Mouse (Mus musculus) MEL (cell line): Measurements from ENCODE around the gene Ryr1. TPM values are rescaled to one million over a fixed set of nuclear protein-coding genes. Genes with fewer than 3 reads are reported as not detected.
A peak's percentile ranks its signal among the peaks of the same experiment; 100 is the strongest.

Experiments used
- DNase-seq: peaks from one replicate; pipeline ENCODE4 v3.0.0; 2011; ENCODE audit warnings: low read depth, low spot score
- H3K27ac ChIP-seq: 2 replicates; pipeline ENCODE4 v1.5.1; 2012; ENCODE audit warnings: low read depth, mild to moderate bottlenecking, control low read depth, low read length, moderate library complexity; ENCODE audit not compliant: control insufficient read depth
- H3K27me3 ChIP-seq, 2 experiments: fragments of 150-350 bp in 1 of 2; sonication (generic) in 1 of 2; 2 replicates each; pipeline ENCODE4 v1.6.1; 2012; ENCODE audit warnings: low read length in 2 of 2, mild to moderate bottlenecking in 2 of 2, improper control_type of control experiment in 1 of 2, moderate library complexity in 1 of 2; ENCODE audit not compliant: insufficient read depth in 2 of 2, control insufficient read depth in 1 of 2
- H3K36me3 ChIP-seq, 2 experiments: 2 replicates each; pipeline ENCODE4 v1.6.1; 2012 to 2014; ENCODE audit warnings: low read length in 2 of 2, improper control_type of control experiment in 1 of 2, inconsistent platforms in 1 of 2, mild to moderate bottlenecking in 1 of 2; ENCODE audit not compliant: insufficient read depth in 2 of 2, control insufficient read depth in 1 of 2
- H3K4me1 ChIP-seq, 2 experiments: fragments of 150-350 bp in 1 of 2; sonication (generic) in 1 of 2; 2 replicates each; pipeline ENCODE4 v1.6.1; 2012; ENCODE audit warnings: low read length in 2 of 2, improper control_type of control experiment in 1 of 2, mild to moderate bottlenecking in 1 of 2; ENCODE audit not compliant: insufficient read depth in 2 of 2, control insufficient read depth in 1 of 2
- H3K4me3 ChIP-seq, 2 experiments: fragments of 150-350 bp in 1 of 2; sonication (generic) in 1 of 2; 2 replicates each; pipeline ENCODE4 v1.5.1; 2012; ENCODE audit warnings: low read depth in 2 of 2, low read length in 2 of 2, mild to moderate bottlenecking in 2 of 2, moderate library complexity in 2 of 2, control low read depth in 1 of 2, improper control_type of control experiment in 1 of 2; ENCODE audit not compliant: control insufficient read depth in 1 of 2, insufficient read depth in 1 of 2
- H3K79me2 ChIP-seq: 2 replicates; pipeline ENCODE4 v1.6.1; 2012; ENCODE audit warnings: mild to moderate bottlenecking, low read length, moderate library complexity; ENCODE audit not compliant: control insufficient read depth, poor library complexity, insufficient read depth
- H3K9ac ChIP-seq: 2 replicates; pipeline ENCODE4 v1.6.1; 2012; ENCODE audit warnings: low read depth, mild to moderate bottlenecking, control low read depth, low read length, moderate library complexity; ENCODE audit not compliant: control insufficient read depth, poor library complexity, severe bottlenecking
- H3K9me3 ChIP-seq: fragments of 150-350 bp; sonication (generic); replicated peaks from 2 replicates; pipeline ENCODE4 v1.6.1; 2012; ENCODE audit warnings: mild to moderate bottlenecking, low read length, improper control_type of control experiment, moderate library complexity; ENCODE audit not compliant: insufficient read depth
- CHD2 ChIP-seq: IDR thresholded peaks from 2 replicates; pipeline ENCODE4 v1.6.1; 2011; ENCODE audit warnings: low read length, improper control_type of control experiment
- CTCF ChIP-seq, 3 experiments: IDR thresholded peaks in 2 of 3; conservative IDR thresholded peaks in 1 of 3; 2 replicates each; pipeline ENCODE4 v1.5.1; 2011 to 2012; ENCODE audit warnings: low read length in 3 of 3, low read depth in 2 of 3, mild to moderate bottlenecking in 2 of 3, improper control_type of control experiment in 1 of 3, inconsistent platforms in 1 of 3, mixed read lengths in 1 of 3, moderate library complexity in 1 of 3; ENCODE audit not compliant: control insufficient read depth in 1 of 3, insufficient read depth in 1 of 3, poor library complexity in 1 of 3, severe bottlenecking in 1 of 3
- E2F4 ChIP-seq: IDR thresholded peaks from 2 replicates; pipeline ENCODE4 v1.6.1; 2011; ENCODE audit warnings: low read depth, low read length, improper control_type of control experiment, borderline replicate concordance
- ELF1 ChIP-seq: IDR thresholded peaks from 2 replicates; pipeline ENCODE4 v1.6.1; 2014; ENCODE audit warnings: low read depth, mild to moderate bottlenecking, inconsistent platforms, low read length, improper control_type of control experiment, moderate library complexity
- GABPA ChIP-seq: IDR thresholded peaks from 2 replicates; pipeline ENCODE4 v1.6.1; 2012; ENCODE audit warnings: low read depth, mild to moderate bottlenecking, inconsistent platforms, low read length, improper control_type of control experiment, moderate library complexity
- JUND ChIP-seq: IDR thresholded peaks from 2 replicates; pipeline ENCODE4 v1.6.1; 2011; ENCODE audit warnings: low read depth, mild to moderate bottlenecking, improper control_type of control experiment, low read length
- MAX ChIP-seq: IDR thresholded peaks from 2 replicates; pipeline ENCODE4 v1.6.1; 2011; ENCODE audit warnings: low read length, improper control_type of control experiment
- MAZ ChIP-seq: IDR thresholded peaks from 2 replicates; pipeline ENCODE4 v1.6.1; 2012; ENCODE audit warnings: low read depth, mild to moderate bottlenecking, inconsistent platforms, low read length, improper control_type of control experiment
- MEF2A ChIP-seq: IDR thresholded peaks from 2 replicates; pipeline ENCODE4 v1.6.1; 2014; ENCODE audit warnings: low read depth, mild to moderate bottlenecking, inconsistent platforms, low read length, improper control_type of control experiment; ENCODE audit not compliant: poor library complexity, insufficient replicate concordance, severe bottlenecking; ENCODE audit errors: extremely low read depth
- MXI1 ChIP-seq: IDR thresholded peaks from 2 replicates; pipeline ENCODE4 v1.6.1; 2011; ENCODE audit warnings: mild to moderate bottlenecking, low read depth, low read length, improper control_type of control experiment
- MYB ChIP-seq: IDR thresholded peaks from 2 replicates; pipeline ENCODE4 v1.6.1; 2011; ENCODE audit warnings: mild to moderate bottlenecking, low read depth, low read length, improper control_type of control experiment
- MYC ChIP-seq: IDR thresholded peaks from 2 replicates; pipeline ENCODE4 v1.6.1; 2011; ENCODE audit warnings: low read depth, mild to moderate bottlenecking, low read length, improper control_type of control experiment, moderate library complexity
- NELFE ChIP-seq: IDR thresholded peaks from 2 replicates; pipeline ENCODE4 v1.6.1; 2011; ENCODE audit warnings: low read depth, low read length, improper control_type of control experiment
- NRF1 ChIP-seq: IDR thresholded peaks from 2 replicates; pipeline ENCODE4 v1.6.1; 2014; ENCODE audit warnings: low read depth, mild to moderate bottlenecking, inconsistent platforms, low read length, improper control_type of control experiment, moderate library complexity; ENCODE audit not compliant: poor library complexity, insufficient read depth, severe bottlenecking
- RAD21 ChIP-seq: IDR thresholded peaks from 2 replicates; pipeline ENCODE4 v1.6.1; 2011; ENCODE audit warnings: mild to moderate bottlenecking, low read depth, low read length, improper control_type of control experiment
- RCOR1 ChIP-seq: IDR thresholded peaks from 2 replicates; pipeline ENCODE4 v1.6.1; 2012; ENCODE audit warnings: low read depth, mild to moderate bottlenecking, inconsistent platforms, low read length, improper control_type of control experiment
- SIN3A ChIP-seq: IDR thresholded peaks from 2 replicates; pipeline ENCODE4 v1.6.1; 2012; ENCODE audit warnings: low read length, improper control_type of control experiment, inconsistent platforms
- SMC3 ChIP-seq: IDR thresholded peaks from 2 replicates; pipeline ENCODE4 v1.6.1; 2011; ENCODE audit warnings: low read depth, low read length, improper control_type of control experiment
- TBP ChIP-seq: IDR thresholded peaks from 2 replicates; pipeline ENCODE4 v1.8.0; 2011; ENCODE audit warnings: low read depth, low read length, improper control_type of control experiment
- USF1 ChIP-seq: IDR thresholded peaks from 2 replicates; pipeline ENCODE4 v1.6.1; 2014; ENCODE audit warnings: low read depth, mild to moderate bottlenecking, inconsistent platforms, low read length, improper control_type of control experiment, moderate library complexity
- USF2 ChIP-seq, 2 experiments: IDR thresholded peaks; 2 replicates each; pipeline ENCODE4 v1.6.1; 2011 to 2012; ENCODE audit warnings: improper control_type of control experiment in 2 of 2, low read length in 2 of 2, borderline replicate concordance in 1 of 2, inconsistent platforms in 1 of 2, low read depth in 1 of 2, mild to moderate bottlenecking in 1 of 2; ENCODE audit not compliant: insufficient read depth in 1 of 2
- ZC3H11A ChIP-seq: IDR thresholded peaks from 2 replicates; pipeline ENCODE4 v1.6.1; 2012; ENCODE audit warnings: low read depth, mild to moderate bottlenecking, inconsistent platforms, low read length, improper control_type of control experiment
- ZKSCAN1 ChIP-seq: IDR thresholded peaks from 2 replicates; pipeline ENCODE4 v1.6.1; 2012; ENCODE audit warnings: low read depth, mild to moderate bottlenecking, inconsistent platforms, low read length, improper control_type of control experiment, moderate library complexity
- ZMIZ1 ChIP-seq: IDR thresholded peaks from 2 replicates; pipeline ENCODE4 v1.6.1; 2012; ENCODE audit warnings: low read depth, mild to moderate bottlenecking, inconsistent platforms, low read length, improper control_type of control experiment, moderate library complexity
- ZNF384 ChIP-seq: IDR thresholded peaks from 2 replicates; pipeline ENCODE4 v1.6.1; 2012; ENCODE audit warnings: low read depth, mild to moderate bottlenecking, inconsistent platforms, low read length, improper control_type of control experiment
- polyA plus RNA-seq, 2 experiments: library from polyadenylated mRNA; stranded (reverse) in 1 of 2; unstranded in 1 of 2; fragments of >175 nt in 1 of 2; fragments of >200 nt in 1 of 2; gene quantifications; 2 replicates each; pipeline versions ENCODE4 v1.2.1 to v1.2.4; 2012; ENCODE audit warnings: low replicate concordance in 2 of 2, low read depth in 1 of 2; ENCODE audit not compliant: insufficient read length in 2 of 2, insufficient read depth in 1 of 2, missing spikeins in 1 of 2
- total RNA-seq: library from RNA; depleted of rRNA; stranded (reverse); fragments of 300-350 nt; gene quantifications from 2 replicates; pipeline ENCODE4 v1.2.3, GENCODE M21; 2012

Ryr1 gene
- total and polyA plus RNA-seq, 3 experiments: 0.27 to 0.54 TPM; not detected in 1

DNA sequence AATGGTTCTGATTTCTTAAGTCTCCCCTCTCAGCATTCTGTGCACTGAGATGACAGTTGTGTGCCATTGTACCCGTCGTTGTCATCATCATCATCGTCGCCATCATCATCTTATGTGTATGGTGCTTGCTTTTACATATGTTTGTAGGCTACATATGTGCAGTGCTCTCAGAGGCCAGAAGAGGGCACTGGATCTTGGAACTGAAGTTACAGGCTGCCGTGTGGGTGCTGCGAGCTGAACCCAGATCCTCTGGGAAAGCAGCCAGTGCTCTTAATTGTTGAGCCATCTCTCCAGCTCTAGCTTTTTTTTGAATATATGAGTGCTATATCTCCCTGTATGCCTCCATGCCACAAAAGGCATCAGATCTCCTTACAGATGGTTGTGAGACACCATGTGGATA, 87.7 kb downstream of the Ryr1 start:
- peak; percentile 77 for DNase-seq
- Histone ChIP-seq H3K27ac (no peak overlapping the region), H3K4me3 (no peak overlapping the region), H3K9me3 (no peaks in the 10 kb centered on the region), H3K9ac (no peak overlapping the region), H3K4me1 (peaks cover 0 to 5% of the 10 kb centered on the region in 2 experiments; a peak in 2 of 4 replicates), H3K79me2 (peaks cover 9% of the 10 kb centered on the region), H3K36me3 (peaks cover 0 to 3% of the 10 kb centered on the region in 2 experiments; a peak in 1 of 4 replicates), H3K27me3 (no peaks in the 10 kb centered on the region)
- TF ChIP-seq MEF2A (no peak), ZNF384 (no peak), MAX (no peak), RAD21 (0 out of 2 replicates have a peak, but pooled peaks have one; percentile 2), SMC3 (peak; percentile 32; the same call in 1 of the 2 replicates), TBP (no peak), CTCF (IDR thresholded peaks at IDR 0.05 in 2 of 3, conservative IDR thresholded peaks at IDR 0.05 in 1 of 3; ENCODE audit: control insufficient read depth in 1 of 3, insufficient read depth in 1 of 3, low read depth in 2 of 3, low read length in 3 of 3, poor library complexity in 1 of 3, severe bottlenecking in 1 of 3) (peak; percentile 47 to 69 (median 55)), MAZ (no peak), USF1 (no peak)

DNA sequence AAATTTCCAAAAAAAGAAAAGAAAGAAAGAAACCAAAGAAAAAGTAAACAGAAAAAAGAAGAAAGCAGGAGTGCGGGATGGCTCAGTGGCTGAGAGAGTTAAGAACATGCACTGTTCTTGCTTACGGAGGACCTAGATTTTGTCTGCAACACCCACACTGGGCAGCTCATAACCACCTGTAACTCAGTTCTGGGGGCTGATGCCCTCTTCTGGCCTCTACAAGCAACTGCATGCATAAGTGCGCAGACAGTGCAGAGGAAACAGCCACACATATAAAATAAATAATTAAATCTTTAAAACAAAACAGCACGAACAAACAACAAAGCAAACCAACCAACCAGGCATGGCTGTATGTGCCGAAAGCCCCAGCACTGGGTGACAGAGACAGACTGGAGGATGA, 92.3 kb downstream of the Ryr1 start:
- no peaks in the 10 kb centered on the region for H3K9me3 ChIP-seq
- no peaks in the 10 kb centered on the region for H3K79me2 ChIP-seq
- peaks cover 6 to 27% of the 10 kb centered on the region in 2 experiments for H3K4me1 ChIP-seq
- H3K9ac ChIP-seq: no peak overlapping the region
- H3K27ac ChIP-seq: no peak overlapping the region
- H3K27me3 ChIP-seq: no peaks in the 10 kb centered on the region
- peak; percentile 69 for TF ChIP-seq RAD21
- no peak for TF ChIP-seq ELF1
- TF ChIP-seq TBP: no peak
- no peak for TF ChIP-seq MAX
- TF ChIP-seq JUND: no peak
- peak; percentile 48; the same call in 1 of the 2 replicates for TF ChIP-seq SIN3A
- no peak for TF ChIP-seq GABPA
- TF ChIP-seq ZMIZ1: no peak
- peak; percentile 77 to 81 (median 80) for TF ChIP-seq CTCF (IDR thresholded peaks at IDR 0.05 in 2 of 3, conservative IDR thresholded peaks at IDR 0.05 in 1 of 3; ENCODE audit: control insufficient read depth in 1 of 3, insufficient read depth in 1 of 3, low read depth in 2 of 3, low read length in 3 of 3, poor library complexity in 1 of 3, severe bottlenecking in 1 of 3)
- TF ChIP-seq USF2 (IDR thresholded peaks at IDR 0.05; ENCODE audit: borderline replicate concordance in 1 of 2, insufficient read depth in 1 of 2, low read depth in 1 of 2, low read length in 2 of 2): no peak
- TF ChIP-seq SMC3: peak; percentile 82
- TF ChIP-seq ZC3H11A: peak; percentile 61
- no peak for TF ChIP-seq MYB
- no peak for TF ChIP-seq RCOR1
- no peak for TF ChIP-seq MXI1
- TF ChIP-seq NRF1: no peak
- TF ChIP-seq MYC: no peak
- TF ChIP-seq NELFE: no peak
- no peak for TF ChIP-seq ZNF384
- no peak for TF ChIP-seq MEF2A
- TF ChIP-seq CHD2: no peak
- no peak for TF ChIP-seq ZKSCAN1
- no peak for TF ChIP-seq USF1
- TF ChIP-seq E2F4: no peak
- H3K4me3 ChIP-seq: no peak overlapping the region
- DNase-seq: peak; percentile 78
- H3K36me3 ChIP-seq: peaks cover 0 to 21% of the 10 kb centered on the region in 2 experiments; a peak in 2 of 4 replicates
